Mouse (Mus musculus) liver, embryonic 16.5 days (tissue): Measurements from ENCODE around the gene App. TPM values are rescaled to one million over a fixed set of nuclear protein-coding genes. Genes with fewer than 3 reads are reported as not detected.

Experiments
- ATAC-seq: fragments of 200-750 bp; cut with Nextera tagmentation; 2 replicates; pipeline ENCODE4 v1.8.0; 2017; ENCODE audit warnings: low read depth, mild to moderate bottlenecking, moderate number of reproducible peaks, moderate library complexity
- H3K27ac ChIP-seq: fragments of 300-500 bp; sonication (generic); 2 replicates; pipeline ENCODE4 v1.5.1; 2014; ENCODE audit warnings: mild to moderate bottlenecking, low read length
- H3K27me3 ChIP-seq: fragments of 300-500 bp; sonication (generic); 2 replicates; pipeline ENCODE4 v1.6.1; 2014; ENCODE audit warnings: low read depth, low read length, mixed read lengths; ENCODE audit not compliant: control insufficient read depth, insufficient read depth
- H3K36me3 ChIP-seq: fragments of 300-500 bp; sonication (generic); 2 replicates; pipeline ENCODE4 v1.6.1; 2014; ENCODE audit warnings: mild to moderate bottlenecking; ENCODE audit not compliant: control insufficient read depth, insufficient read depth
- H3K4me1 ChIP-seq: fragments of 300-500 bp; sonication (generic); 2 replicates; pipeline ENCODE4 v1.6.1; 2014; ENCODE audit warnings: low read depth, low read length, mixed read lengths; ENCODE audit not compliant: control insufficient read depth
- H3K4me2 ChIP-seq: fragments of 300-500 bp; sonication (generic); 2 replicates; pipeline ENCODE4 v1.6.1; 2014; ENCODE audit warnings: low read depth, low read length, mixed read lengths
- H3K4me3 ChIP-seq: fragments of 300-500 bp; sonication (generic); 2 replicates; pipeline ENCODE4 v1.5.1; 2014; ENCODE audit warnings: low read depth, mild to moderate bottlenecking, low read length
- H3K9ac ChIP-seq: fragments of 300-500 bp; sonication (generic); 2 replicates; pipeline ENCODE4 v1.6.1; 2014; ENCODE audit warnings: low read depth, low read length
- H3K9me3 ChIP-seq: fragments of 300-500 bp; sonication (generic); replicated peaks from 2 replicates; pipeline ENCODE4 v1.6.1; 2016; ENCODE audit warnings: low read length; ENCODE audit not compliant: control insufficient read depth
- WGBS: fragments of 180-500 bp; shearing (Covaris S2); extraction: QIAGEN DNeasy Blood & Tissue Kit; methylation state at CpG from one replicate; pipeline ENCODE4 v1.1.7; 2014; ENCODE audit not compliant: insufficient replicate concordance; 5-methylcytosine and 5-hydroxymethylcytosine counted together
- polyA plus RNA-seq: library from polyadenylated mRNA; unstranded; fragments of >200 nt; fragmentation: Nextera tagmentation; extraction: Ambion mirVana; gene quantifications from 2 replicates; pipeline ENCODE4 v1.2.1, GENCODE M21; 2015

The App gene
- polyA plus RNA-seq, 1 experiment from 2014 or later = 19.9 TPM

- WGBS = 67% methylated on average over 3 of the region's 3 CpGs
Observed at GRCm38 (mm10) chr16:85023106-85023505, 150.5 kb downstream of the App start.

DNA sequence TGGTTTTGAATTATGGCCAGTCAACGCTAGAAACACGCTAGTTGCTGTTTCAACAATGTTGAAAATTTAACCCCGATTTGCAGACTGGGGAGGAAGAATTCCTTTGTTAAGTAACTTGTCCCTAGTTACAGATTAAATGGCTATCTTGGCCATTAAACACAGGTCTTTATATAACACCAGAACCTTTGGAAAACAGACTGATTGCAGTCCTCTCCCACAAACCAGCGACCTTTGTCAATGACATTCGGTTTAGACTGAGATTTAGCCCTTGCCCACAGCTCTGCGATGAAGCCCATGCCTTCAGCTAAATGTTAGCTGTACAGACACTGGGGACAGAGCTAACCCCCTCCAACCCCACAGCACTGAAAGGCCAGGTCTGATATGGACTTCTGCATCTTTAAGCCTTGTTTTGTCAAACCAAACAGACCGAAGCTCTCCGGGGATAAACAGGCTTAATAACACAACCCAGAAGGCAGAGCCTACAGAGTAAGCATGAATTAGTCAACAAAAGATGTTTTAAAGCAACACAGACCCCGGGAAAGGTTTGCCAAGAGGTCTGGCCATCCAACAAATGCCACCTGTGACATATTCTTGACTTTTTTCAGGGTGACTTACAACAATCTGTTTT lies 152.8 kb downstream of the App start:
- Histone ChIP-seq H3K9ac (no peak overlapping the region), H3K4me1 (no peaks in the 10 kb centered on the region), H3K36me3 (no peaks in the 10 kb centered on the region; the same call in 1 of the 2 replicates), H3K27ac (no peak overlapping the region), H3K27me3 (no peaks in the 10 kb centered on the region), H3K9me3 (no peaks in the 10 kb centered on the region), H3K4me3 (no peak overlapping the region), H3K4me2 (no peak overlapping the region)
- no peak for ATAC-seq
- WGBS = 70% methylated on average over 9 of the region's 9 CpGs

More at GRCm38 (mm10) chr16:85023106-85023505, 150.5 kb downstream of the App start:
- Histone ChIP-seq H3K4me2 (no peak overlapping the region), H3K4me1 (no peaks in the 10 kb centered on the region), H3K27ac (no peak overlapping the region), H3K36me3 (no peaks in the 10 kb centered on the region; the same call in 1 of the 2 replicates), H3K9ac (no peak overlapping the region), H3K4me3 (no peak overlapping the region), H3K27me3 (no peaks in the 10 kb centered on the region), H3K9me3 (no peaks in the 10 kb centered on the region)
- no peak for ATAC-seq

- Histone ChIP-seq H3K36me3 (no peaks in the 10 kb centered on the region), H3K4me3 (no peak overlapping the region), H3K27ac (no peak overlapping the region), H3K4me1 (no peaks in the 10 kb centered on the region), H3K27me3 (no peaks in the 10 kb centered on the region), H3K9ac (no peak overlapping the region), H3K9me3 (no peaks in the 10 kb centered on the region), H3K4me2 (no peak overlapping the region)
- ATAC-seq = no peak
- WGBS = 75% methylated on average over 5 of the region's 5 CpGs
Observed at GRCm38 (mm10) chr16:85019273-85019672, 154.3 kb downstream of the App start.

DNA sequence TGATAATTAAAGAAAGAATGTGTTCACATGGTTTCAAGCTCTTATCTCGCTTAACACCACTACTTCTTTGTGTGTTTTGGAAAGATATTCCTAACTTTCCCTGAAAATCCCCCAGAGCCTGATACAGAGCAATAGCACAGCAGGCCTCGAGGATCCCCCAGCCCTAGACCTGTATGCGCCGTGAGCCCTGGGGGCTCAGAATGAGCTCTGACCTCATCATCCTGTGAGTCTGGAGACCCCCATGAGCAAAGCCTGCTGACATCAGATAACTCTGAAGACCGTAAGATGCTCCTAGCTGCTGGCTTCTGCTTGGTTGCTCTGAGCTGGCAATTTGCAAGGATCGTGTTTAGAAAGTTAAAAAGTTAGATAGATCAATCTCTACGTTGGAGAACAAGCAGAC lies 155.7 kb downstream of the App start:
- Histone ChIP-seq H3K4me1 (no peaks in the 10 kb centered on the region), H3K27me3 (no peaks in the 10 kb centered on the region), H3K4me2 (no peak overlapping the region), H3K27ac (no peak overlapping the region), H3K9ac (no peak overlapping the region), H3K9me3 (no peaks in the 10 kb centered on the region), H3K4me3 (no peak overlapping the region), H3K36me3 (no peaks in the 10 kb centered on the region)
- 47% methylated on average over 7 of the region's 7 CpGs for WGBS
- ATAC-seq = no peak

GRCm38 (mm10) chr16:85012695-85013094 lies 160.9 kb downstream of the App start:
- H3K9ac ChIP-seq = no peak overlapping the region
- no peak overlapping the region for H3K27ac ChIP-seq
- H3K36me3 ChIP-seq = no peaks in the 10 kb centered on the region
- no peak overlapping the region for H3K4me2 ChIP-seq
- 67% methylated on average over 3 of the region's 3 CpGs for WGBS
- no peaks in the 10 kb centered on the region for H3K9me3 ChIP-seq
- H3K4me3 ChIP-seq = no peak overlapping the region
- no peak for ATAC-seq
- H3K27me3 ChIP-seq = no peaks in the 10 kb centered on the region
- no peaks in the 10 kb centered on the region for H3K4me1 ChIP-seq

GRCm38 (mm10) chr16:85012172-85012571 lies 161.4 kb downstream of the App start:
- 77% methylated on average over 5 of the region's 5 CpGs for WGBS
- no peak for ATAC-seq
- Histone ChIP-seq H3K9ac (no peak overlapping the region), H3K4me3 (no peak overlapping the region), H3K4me2 (no peak overlapping the region), H3K27ac (no peak overlapping the region), H3K9me3 (no peaks in the 10 kb centered on the region), H3K4me1 (no peaks in the 10 kb centered on the region), H3K27me3 (no peaks in the 10 kb centered on the region), H3K36me3 (no peaks in the 10 kb centered on the region)

GRCm38 (mm10) chr16:85010651-85011050 lies 162.9 kb downstream of the App start:
- no peak overlapping the region for H3K4me2 ChIP-seq
- ATAC-seq = no peak
- H3K27me3 ChIP-seq = no peaks in the 10 kb centered on the region
- no peak overlapping the region for H3K9ac ChIP-seq
- no peak overlapping the region for H3K4me3 ChIP-seq
- H3K27ac ChIP-seq = no peak overlapping the region
- no peaks in the 10 kb centered on the region for H3K4me1 ChIP-seq
- no peaks in the 10 kb centered on the region for H3K9me3 ChIP-seq
- no peaks in the 10 kb centered on the region for H3K36me3 ChIP-seq
- 77% methylated on average over 2 of the region's 2 CpGs for WGBS

DNA sequence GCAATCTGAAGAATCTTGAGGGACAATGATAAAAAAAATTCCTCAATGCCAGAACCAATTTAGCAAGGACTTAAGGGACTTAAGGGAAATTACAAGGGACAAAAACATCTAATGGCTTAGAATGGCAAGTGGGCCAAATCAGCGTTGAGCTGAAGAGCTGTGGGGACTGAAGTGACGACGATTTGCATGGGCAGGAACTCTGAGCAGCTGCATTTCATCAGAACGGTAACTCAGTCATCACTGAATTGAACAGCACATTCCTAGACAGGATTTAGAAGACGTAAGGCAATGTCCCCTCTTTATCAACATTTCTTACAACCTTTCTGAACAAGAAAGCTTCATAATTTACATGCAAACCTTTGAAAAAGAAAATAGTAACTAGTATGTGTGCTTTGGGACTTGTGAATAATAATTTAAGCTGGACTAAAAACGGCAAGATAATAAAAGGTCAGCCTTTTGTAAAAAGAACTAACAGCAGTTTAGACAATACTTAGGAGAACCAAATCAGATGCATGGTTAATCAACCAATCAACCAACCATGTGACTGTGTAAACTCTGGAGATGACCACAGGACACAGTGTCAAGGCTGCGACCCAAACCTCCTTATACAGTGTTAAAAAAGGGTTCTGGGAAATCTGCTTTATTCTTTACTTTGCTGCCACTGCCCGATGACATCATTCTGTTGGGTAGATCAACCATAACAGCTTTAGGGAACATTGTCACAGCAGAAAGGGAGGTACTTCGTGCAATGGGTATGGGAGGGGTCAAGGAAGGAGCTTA lies 164.5 kb downstream of the App start:
- no peaks in the 10 kb centered on the region for H3K9me3 ChIP-seq
- no peaks in the 10 kb centered on the region for H3K27me3 ChIP-seq
- no peak overlapping the region for H3K9ac ChIP-seq
- H3K36me3 ChIP-seq = no peaks in the 10 kb centered on the region
- H3K4me2 ChIP-seq = no peak overlapping the region
- 64% methylated on average over 9 of the region's 9 CpGs for WGBS
- no peak overlapping the region for H3K4me3 ChIP-seq
- H3K4me1 ChIP-seq = no peaks in the 10 kb centered on the region
- ATAC-seq = no peak
- H3K27ac ChIP-seq = no peak overlapping the region

DNA sequence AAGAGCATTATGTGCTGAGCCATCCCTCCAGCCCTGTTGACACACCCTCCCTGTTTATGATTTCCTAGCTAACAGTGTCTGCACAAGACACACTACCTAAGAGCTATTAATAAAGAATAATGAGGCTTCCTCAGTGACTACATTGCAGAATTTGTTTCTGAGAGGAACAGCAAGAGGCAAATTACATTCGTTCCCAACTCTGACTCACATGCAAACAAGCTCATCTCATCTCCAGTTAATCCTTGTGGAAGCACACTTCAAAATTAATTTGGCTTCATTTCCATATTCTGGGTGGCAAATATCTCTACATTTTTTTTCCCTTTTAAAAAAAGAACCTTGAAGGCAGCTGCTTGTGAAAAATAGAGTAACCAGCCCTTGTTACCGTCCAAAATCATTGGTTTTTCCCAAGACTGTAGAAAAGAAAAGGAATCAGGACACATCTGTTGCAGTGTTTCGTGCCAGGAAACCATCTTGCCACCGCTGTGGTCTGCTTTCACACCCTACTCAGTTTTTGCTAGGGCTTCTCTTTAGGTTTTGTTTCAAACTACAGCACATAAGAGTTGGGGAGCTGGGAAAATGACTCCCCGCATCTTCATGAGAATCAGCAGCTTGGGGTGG lies 171.5 kb downstream of the App start:
- H3K9me3 ChIP-seq = no peaks in the 10 kb centered on the region
- H3K9ac ChIP-seq = no peak overlapping the region
- WGBS = 69% methylated on average over 5 of the region's 5 CpGs
- no peak overlapping the region for H3K4me2 ChIP-seq
- no peak overlapping the region for H3K27ac ChIP-seq
- no peaks in the 10 kb centered on the region for H3K36me3 ChIP-seq
- no peaks in the 10 kb centered on the region for H3K27me3 ChIP-seq
- ATAC-seq = no peak
- H3K4me1 ChIP-seq = no peaks in the 10 kb centered on the region
- no peak overlapping the region for H3K4me3 ChIP-seq
